Mouse (Mus musculus): ENCODE results near the gene Akt2.

- TF ChIP-seq POLR2A (IDR thresholded peaks at IDR 0.05; ENCODE audit: borderline replicate concordance, insufficient read depth, low read length) (no peak), CTCF (IDR thresholded peaks at IDR 0.05; ENCODE audit: borderline replicate concordance, insufficient read depth, low read depth, low read length) (no peak)
Observed at GRCm38 (mm10) chr7:27627707-27628106, 36.4 kb downstream of the Akt2 start.

All from cerebellum, adult 2 months (tissue).